Mouse (Mus musculus) intestine, postnatal 0 days (tissue): ENCODE data around the gene Gm4969. TPM values are rescaled to one million over a fixed set of nuclear protein-coding genes. Genes with fewer than 3 reads are reported as not detected.

Source experiments
- ATAC-seq: fragments of 200-750 bp; cut with Nextera tagmentation; 2 replicates; pipeline ENCODE4 v1.8.0; 2017; ENCODE audit warnings: mild to moderate bottlenecking, moderate TSS enrichment, moderate library complexity
- H3K27ac ChIP-seq: fragments of 300-500 bp; sonication (generic); 2 replicates; pipeline ENCODE4 v1.5.1; 2014; ENCODE audit warnings: mild to moderate bottlenecking, low read depth, low read length, moderate library complexity
- H3K27me3 ChIP-seq: fragments of 300-500 bp; sonication (generic); replicated peaks from 2 replicates; pipeline ENCODE4 v1.6.1; 2014; ENCODE audit warnings: low read length, mixed read lengths; ENCODE audit not compliant: control insufficient read depth, insufficient read depth
- H3K36me3 ChIP-seq: fragments of 300-500 bp; sonication (generic); 2 replicates; pipeline ENCODE4 v1.6.1; 2014; ENCODE audit warnings: mild to moderate bottlenecking, moderate library complexity; ENCODE audit not compliant: control insufficient read depth, insufficient read depth
- H3K4me1 ChIP-seq: fragments of 300-500 bp; sonication (generic); replicated peaks from 2 replicates; pipeline ENCODE4 v1.6.1; 2014; ENCODE audit warnings: antibody characterized with exemption, low read length, mixed read lengths; ENCODE audit not compliant: control insufficient read depth, insufficient read depth
- H3K4me2 ChIP-seq: fragments of 300-500 bp; sonication (generic); replicated peaks from 2 replicates; pipeline ENCODE4 v1.6.1; 2014; ENCODE audit warnings: low read depth, mild to moderate bottlenecking, moderate library complexity
- H3K4me3 ChIP-seq: fragments of 300-500 bp; sonication (generic); 2 replicates; pipeline ENCODE4 v1.5.1; 2014; ENCODE audit warnings: low read depth, low read length
- H3K9ac ChIP-seq: fragments of 300-500 bp; sonication (generic); 2 replicates; pipeline ENCODE4 v1.6.1; 2014; ENCODE audit warnings: mild to moderate bottlenecking, low read depth, low read length
- H3K9me3 ChIP-seq: fragments of 300-500 bp; sonication (generic); 2 replicates; pipeline ENCODE4 v1.6.1; 2016; ENCODE audit warnings: mixed run types; ENCODE audit not compliant: control insufficient read depth
- CTCF ChIP-seq: sonication (generic); IDR thresholded peaks from 2 replicates; pipeline ENCODE4 v1.5.1; 2016; ENCODE audit warnings: low read depth, mild to moderate bottlenecking, control low read depth, antibody characterized with exemption, moderate library complexity
- whole genome bisulfite sequencing: fragments of 180-500 bp; shearing (Covaris S2); extraction: QIAGEN DNeasy Blood & Tissue Kit; methylation state at CpG from one replicate; pipeline ENCODE4 v1.1.7; 2014; 5-methylcytosine and 5-hydroxymethylcytosine counted together
- polyA plus RNA-seq: library from polyadenylated mRNA; unstranded; fragments of >200 nt; fragmentation: Nextera tagmentation; extraction: Ambion mirVana; gene quantifications from 2 replicates; pipeline ENCODE4 v1.2.1, GENCODE M21; 2015

The Gm4969 gene
- polyA plus RNA-seq, 1 experiment from 2014 or later: 0.38 TPM

DNA sequence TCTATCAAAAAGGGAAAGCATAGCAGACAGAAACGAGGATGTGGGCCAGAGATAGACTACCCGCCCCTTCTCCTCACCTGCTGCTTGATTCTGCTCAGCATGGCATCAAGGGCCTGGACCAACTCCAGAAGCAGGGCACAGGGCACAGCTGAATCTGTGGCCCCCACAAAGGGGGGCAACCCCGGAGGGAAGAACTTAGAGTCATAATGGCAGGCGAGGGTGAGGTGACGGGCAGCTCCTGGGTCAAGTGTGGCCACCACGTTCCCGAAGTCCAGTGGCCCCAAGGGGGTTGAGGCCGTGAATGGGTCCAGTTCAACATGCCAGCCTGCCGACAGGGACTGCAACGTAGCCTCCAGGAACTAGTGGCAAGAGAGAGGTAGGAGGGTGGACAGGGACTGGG is 28.6 kb upstream of the Gm4969 start:
- WGBS: 90% methylated on average over 10 of the region's 10 CpGs
- Histone ChIP-seq H3K4me3 (no peak overlapping the region), H3K27me3 (no peaks in the 10 kb centered on the region), H3K4me1 (0 out of 2 replicates have a peak, but pooled peaks cover 10% of the 10 kb centered on the region), H3K27ac (no peak overlapping the region), H3K4me2 (no peak overlapping the region), H3K36me3 (peaks cover 3% of the 10 kb centered on the region), H3K9me3 (no peaks in the 10 kb centered on the region), H3K9ac (no peak overlapping the region)
- no peak for ATAC-seq
- TF ChIP-seq CTCF: no peak

DNA sequence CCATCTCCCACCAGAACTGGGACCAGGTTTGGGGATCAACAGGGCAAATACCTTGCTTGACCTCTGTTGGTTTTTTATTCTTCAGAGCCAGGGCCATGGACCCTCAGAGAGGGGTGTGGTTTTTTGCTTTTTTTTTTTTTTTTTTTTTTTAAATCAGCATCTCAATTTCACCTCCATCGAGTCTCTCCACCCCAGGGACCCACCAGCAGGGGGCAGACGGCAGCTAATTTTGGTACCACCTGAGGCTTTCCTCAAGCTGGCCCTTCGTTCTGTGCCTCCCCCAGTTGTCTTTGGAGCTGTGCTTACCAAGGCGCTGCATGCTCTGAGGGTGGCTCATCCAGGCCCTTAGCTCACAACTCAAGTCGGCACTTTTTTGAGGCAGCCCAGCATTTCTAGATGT is 19.2 kb upstream of the Gm4969 start:
- Histone ChIP-seq H3K27me3 (no peaks in the 10 kb centered on the region), H3K36me3 (peaks cover 47% of the 10 kb centered on the region), H3K4me1 (no peaks in the 10 kb centered on the region), H3K27ac (no peak overlapping the region), H3K4me3 (no peak overlapping the region), H3K9ac (no peak overlapping the region), H3K4me2 (no peak overlapping the region), H3K9me3 (no peaks in the 10 kb centered on the region)
- ATAC-seq: no peak
- peak; percentile 63 for TF ChIP-seq CTCF
- 52% methylated on average over 5 of the region's 5 CpGs for WGBS

DNA sequence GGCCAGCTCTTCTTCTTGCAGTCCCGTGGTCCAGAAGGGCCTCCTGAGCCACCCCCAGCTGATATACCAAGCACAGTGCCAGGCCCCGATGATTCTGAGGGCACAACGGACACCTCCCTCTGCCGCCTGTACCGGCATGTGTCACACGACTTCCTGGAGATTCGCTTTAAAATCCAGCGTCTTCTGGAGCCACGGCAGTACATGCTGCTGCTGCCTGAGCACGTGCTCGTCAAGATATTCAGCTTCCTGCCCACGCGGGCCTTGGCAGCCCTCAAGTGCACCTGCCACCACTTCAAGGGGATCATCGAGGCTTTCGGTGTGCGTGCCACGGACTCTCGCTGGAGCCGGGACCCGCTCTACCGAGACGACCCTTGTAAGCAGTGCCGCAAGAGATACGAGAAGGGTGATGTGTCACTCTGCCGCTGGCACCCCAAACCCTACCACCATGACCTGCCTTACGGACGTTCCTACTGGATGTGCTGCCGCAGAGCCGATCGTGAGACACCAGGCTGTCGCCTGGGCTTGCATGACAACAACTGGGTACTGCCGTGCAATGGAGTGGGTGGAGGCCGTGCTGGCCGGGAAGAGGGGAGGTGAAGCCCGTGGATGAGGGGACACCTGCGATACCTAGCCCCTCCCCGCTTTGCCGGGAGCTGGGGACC is 18.6 kb upstream of the Gm4969 start:
- ATAC-seq: no peak
- H3K9me3 ChIP-seq: no peaks in the 10 kb centered on the region
- no peaks in the 10 kb centered on the region for H3K27me3 ChIP-seq
- H3K27ac ChIP-seq: no peak overlapping the region
- WGBS: 94% methylated on average over 38 of the region's 38 CpGs
- H3K4me3 ChIP-seq: no peak overlapping the region
- no peaks in the 10 kb centered on the region for H3K4me1 ChIP-seq
- no peak overlapping the region for H3K4me2 ChIP-seq
- no peak overlapping the region for H3K9ac ChIP-seq
- peaks cover 47% of the 10 kb centered on the region for H3K36me3 ChIP-seq
- no peak for TF ChIP-seq CTCF

DNA sequence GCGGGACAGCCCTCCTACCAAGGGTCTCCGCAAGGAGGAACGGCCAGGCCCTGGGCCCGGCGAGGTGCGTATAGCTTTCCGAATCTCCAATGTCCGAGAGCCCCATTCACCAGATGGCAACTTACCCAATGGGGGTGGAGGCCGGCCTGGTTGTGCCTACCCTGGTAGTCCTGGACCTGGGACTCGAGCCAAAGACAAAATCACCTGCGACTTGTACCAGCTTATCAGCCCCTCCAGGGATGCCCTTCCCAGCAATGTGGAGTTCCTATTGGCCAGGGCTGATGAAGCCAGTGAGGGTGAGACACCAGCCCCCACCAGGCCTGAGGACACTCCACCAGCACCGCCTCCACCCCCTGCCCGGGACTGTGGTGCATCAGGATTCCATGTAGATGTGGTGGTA is 18.0 kb upstream of the Gm4969 start:
- no peak for TF ChIP-seq CTCF
- no peaks in the 10 kb centered on the region for H3K27me3 ChIP-seq
- 96% methylated on average over 13 of the region's 13 CpGs for WGBS

DNA sequence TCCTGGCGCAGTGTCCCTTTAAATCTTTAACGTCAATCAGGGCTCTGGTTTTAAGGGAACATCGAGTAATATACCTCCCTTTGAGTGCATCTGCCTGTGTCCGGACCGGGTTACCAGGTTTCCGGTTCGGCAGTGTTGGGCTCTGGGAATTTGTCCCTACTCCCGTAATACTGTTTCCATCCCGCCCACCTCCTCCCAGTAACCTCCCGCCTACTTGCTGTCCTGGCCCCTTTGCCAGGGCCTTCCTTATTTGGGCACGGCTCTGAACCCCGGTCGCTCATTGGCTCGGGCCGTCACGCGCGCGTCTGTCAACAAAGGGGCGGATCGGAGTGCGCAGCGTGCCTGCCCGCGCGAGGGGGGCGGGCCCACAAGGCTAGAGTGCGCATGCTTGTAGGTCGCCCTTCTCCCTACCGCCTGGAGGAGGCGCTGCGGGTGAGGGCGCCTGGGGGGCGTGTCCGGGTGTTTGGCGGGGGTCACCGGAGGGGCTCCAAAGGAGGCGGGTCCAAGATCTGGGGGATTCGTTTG is 13.2 kb upstream of the Gm4969 start:
- peak; percentile 99 for ATAC-seq
- H3K4me3 ChIP-seq: peak overlapping the region; percentile 37
- under 1% methylated on average over 39 of the region's 39 CpGs for WGBS
- peak overlapping the region; percentile 68 for H3K4me2 ChIP-seq
- no peaks in the 10 kb centered on the region for H3K27me3 ChIP-seq
- H3K27ac ChIP-seq: peak overlapping the region; percentile 60; the same call in 1 of the 2 replicates
- peaks cover 13% of the 10 kb centered on the region for H3K36me3 ChIP-seq
- H3K4me1 ChIP-seq: no peaks in the 10 kb centered on the region
- H3K9ac ChIP-seq: peak overlapping the region; percentile 35; the same call in 1 of the 2 replicates
- no peaks in the 10 kb centered on the region for H3K9me3 ChIP-seq
- peak; percentile 94 for TF ChIP-seq CTCF

More for the DNA sequence above, 18.0 kb upstream of the Gm4969 start:
- no peak overlapping the region for H3K9ac ChIP-seq
- ATAC-seq: no peak
- no peaks in the 10 kb centered on the region for H3K9me3 ChIP-seq
- H3K27ac ChIP-seq: 0 out of 2 replicates have a peak overlapping the region, but pooled peaks have one; percentile 21
- H3K36me3 ChIP-seq: peaks cover 47% of the 10 kb centered on the region
- no peak overlapping the region for H3K4me3 ChIP-seq
- no peaks in the 10 kb centered on the region for H3K4me1 ChIP-seq
- H3K4me2 ChIP-seq: no peak overlapping the region

DNA sequence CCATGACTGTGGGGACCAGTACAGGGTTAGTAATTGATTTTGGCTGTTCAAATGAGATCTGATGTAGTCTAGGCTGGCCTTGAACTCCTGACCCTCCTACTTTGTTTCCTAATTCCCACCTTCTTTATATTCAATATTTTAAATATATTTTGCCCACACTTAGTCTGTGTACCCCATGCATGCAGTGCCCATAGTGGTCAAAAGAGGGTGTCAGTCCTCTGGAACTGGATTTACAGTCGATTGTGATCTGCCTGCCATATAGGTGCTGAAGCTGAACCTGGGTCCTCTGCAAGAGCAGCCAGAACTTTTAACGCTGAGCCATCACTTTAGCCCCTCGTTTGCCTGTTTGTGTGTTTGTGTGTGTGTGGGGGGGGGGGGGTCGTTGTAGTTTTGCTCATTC is 12.5 kb upstream of the Gm4969 start:
- no peaks in the 10 kb centered on the region for H3K4me1 ChIP-seq
- 27% methylated on average over 4 of the region's 4 CpGs for WGBS
- no peak for ATAC-seq

More for the DNA sequence above, 12.5 kb upstream of the Gm4969 start:
- Histone ChIP-seq H3K4me2 (peak overlapping the region; percentile 68), H3K36me3 (peaks cover 6% of the 10 kb centered on the region), H3K9me3 (no peaks in the 10 kb centered on the region), H3K4me3 (peak overlapping the region; percentile 37), H3K9ac (0 out of 2 replicates have a peak overlapping the region, but pooled peaks have one; percentile 22), H3K27ac (0 out of 2 replicates have a peak overlapping the region, but pooled peaks have one; percentile 60), H3K27me3 (no peaks in the 10 kb centered on the region)
- peak; percentile 49 for TF ChIP-seq CTCF
